Mouse (Mus musculus): Measurements from ENCODE around the gene Atp2c2. TPM values are rescaled to one million over a fixed set of nuclear protein-coding genes. Genes with fewer than 3 reads are reported as not detected.
A peak's percentile ranks its signal among the peaks of the same experiment; 100 is the strongest.

Gene Atp2c2
- total and polyA plus RNA-seq, 3 experiments = 0.27 to 0.58 TPM; not detected in 1

DNA sequence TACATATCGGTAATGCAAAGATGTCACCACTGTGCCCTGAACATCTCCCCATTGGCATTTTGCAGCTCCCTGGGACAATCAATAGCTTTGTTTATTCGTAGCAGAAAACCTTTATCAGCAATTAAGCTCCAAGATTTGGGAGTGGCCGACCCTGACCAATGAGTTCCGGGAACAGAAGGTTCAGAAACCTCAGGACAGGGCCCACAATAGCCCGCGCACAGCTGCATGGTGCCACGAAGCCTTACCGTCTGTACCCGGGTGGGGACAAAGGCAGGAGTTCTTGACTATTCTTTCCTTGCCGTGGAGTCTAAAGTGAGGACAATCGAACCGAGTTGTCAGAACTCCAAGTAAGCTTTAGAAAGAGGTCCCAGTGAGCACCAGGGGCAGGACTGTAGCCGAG is 32.3 kb downstream of the Atp2c2 start:
- Histone ChIP-seq H3K4me3 (ENCODE audit: control insufficient read depth in 1 of 2, insufficient read depth in 1 of 2, low read depth in 2 of 2, low read length in 2 of 2) (no peak overlapping the region), H3K9ac (ENCODE audit: control insufficient read depth, low read depth, low read length, poor library complexity, severe bottlenecking) (no peak overlapping the region), H3K4me1 (ENCODE audit: control insufficient read depth in 1 of 2, insufficient read depth in 2 of 2, low read length in 2 of 2) (peaks cover 3 to 5% of the 10 kb centered on the region in 2 experiments; a peak in 3 of 4 replicates), H3K79me2 (ENCODE audit: control insufficient read depth, insufficient read depth, low read length, poor library complexity) (no peaks in the 10 kb centered on the region), H3K9me3 (replicated peaks; ENCODE audit: insufficient read depth, low read length) (no peaks in the 10 kb centered on the region), H3K27me3 (ENCODE audit: control insufficient read depth in 1 of 2, insufficient read depth in 2 of 2, low read length in 2 of 2) (no peaks in the 10 kb centered on the region), H3K36me3 (ENCODE audit: control insufficient read depth in 1 of 2, insufficient read depth in 2 of 2, low read length in 2 of 2) (peaks cover 0 to 5% of the 10 kb centered on the region in 2 experiments; a peak in 1 of 4 replicates), H3K27ac (ENCODE audit: control insufficient read depth, low read depth, low read length) (no peak overlapping the region)
- DNase-seq (ENCODE audit: low read depth, low spot score) = no peak
- TF ChIP-seq POLR2AphosphoS5 (IDR thresholded peaks at IDR 0.05; ENCODE audit: borderline replicate concordance, low read depth, low read length) (no peak), MXI1 (IDR thresholded peaks at IDR 0.05; ENCODE audit: low read depth, low read length) (no peak), NELFE (IDR thresholded peaks at IDR 0.05; ENCODE audit: low read depth, low read length) (no peak), MAZ (IDR thresholded peaks at IDR 0.05; ENCODE audit: low read depth, low read length) (no peak), EP300 (IDR thresholded peaks at IDR 0.05; ENCODE audit: low read depth in 1 of 2, low read length in 2 of 2) (no peak), MYC (IDR thresholded peaks at IDR 0.05; ENCODE audit: low read depth, low read length) (no peak), SIN3A (IDR thresholded peaks at IDR 0.05; ENCODE audit: low read length) (no peak), JUND (IDR thresholded peaks at IDR 0.05; ENCODE audit: low read depth, low read length) (no peak), USF2 (IDR thresholded peaks at IDR 0.05; ENCODE audit: borderline replicate concordance in 1 of 2, insufficient read depth in 1 of 2, low read depth in 1 of 2, low read length in 2 of 2) (no peak), NRF1 (IDR thresholded peaks at IDR 0.05; ENCODE audit: insufficient read depth, low read depth, low read length, poor library complexity, severe bottlenecking) (no peak)

DNA sequence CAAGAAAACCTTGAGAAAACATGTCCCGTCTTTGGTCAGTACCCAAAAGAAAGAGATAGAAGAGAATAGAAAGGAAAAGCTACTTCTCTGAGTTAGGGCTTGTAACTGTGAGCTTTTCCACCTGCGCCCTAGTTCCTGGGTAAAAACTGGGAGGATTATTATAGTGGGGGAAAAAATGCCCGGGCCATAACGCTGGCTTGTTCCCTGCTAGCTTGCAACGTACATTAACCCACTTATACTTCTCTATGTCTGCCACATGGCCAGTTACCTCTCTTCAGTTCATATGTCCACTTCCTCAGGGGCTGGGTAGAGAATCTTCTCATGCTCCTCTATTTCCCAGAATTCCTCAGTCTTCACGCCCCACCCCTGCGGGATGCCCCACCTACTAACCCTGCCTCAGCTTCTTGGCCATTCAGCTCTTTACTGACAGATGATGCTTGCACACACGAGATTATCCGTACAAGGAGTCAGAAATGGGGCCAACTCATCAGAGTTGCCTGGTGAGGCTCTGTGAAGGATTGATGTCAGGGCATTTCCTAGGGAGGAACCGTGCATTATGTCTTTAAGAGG is 36.6 kb downstream of the Atp2c2 start:
- DNase-seq (ENCODE audit: low read depth, low spot score) = peak; percentile 92
- Histone ChIP-seq H3K36me3 (ENCODE audit: control insufficient read depth in 1 of 2, insufficient read depth in 2 of 2, low read length in 2 of 2) (peaks cover 0 to 7% of the 10 kb centered on the region in 2 experiments; a peak in 2 of 4 replicates), H3K4me1 (ENCODE audit: control insufficient read depth in 1 of 2, insufficient read depth in 2 of 2, low read length in 2 of 2) (peaks cover 3 to 20% of the 10 kb centered on the region in 2 experiments), H3K4me3 (ENCODE audit: control insufficient read depth in 1 of 2, insufficient read depth in 1 of 2, low read depth in 2 of 2, low read length in 2 of 2) (peak overlapping the region; percentile 72 to 78), H3K9me3 (replicated peaks; ENCODE audit: insufficient read depth, low read length) (no peaks in the 10 kb centered on the region), H3K27ac (ENCODE audit: control insufficient read depth, low read depth, low read length) (peak overlapping the region; percentile 66), H3K9ac (ENCODE audit: control insufficient read depth, low read depth, low read length, poor library complexity, severe bottlenecking) (peak overlapping the region; percentile 68), H3K79me2 (ENCODE audit: control insufficient read depth, insufficient read depth, low read length, poor library complexity) (no peaks in the 10 kb centered on the region), H3K27me3 (ENCODE audit: control insufficient read depth in 1 of 2, insufficient read depth in 2 of 2, low read length in 2 of 2) (no peaks in the 10 kb centered on the region)
- TF ChIP-seq ZNF384 (IDR thresholded peaks at IDR 0.05; ENCODE audit: low read depth, low read length) = no peak
- no peak for TF ChIP-seq JUND (IDR thresholded peaks at IDR 0.05; ENCODE audit: low read depth, low read length)
- no peak for TF ChIP-seq TCF12 (IDR thresholded peaks at IDR 0.05; ENCODE audit: low read depth, low read length)
- no peak for TF ChIP-seq GABPA (IDR thresholded peaks at IDR 0.05; ENCODE audit: low read depth, low read length)
- TF ChIP-seq ZMIZ1 (IDR thresholded peaks at IDR 0.05; ENCODE audit: low read depth, low read length) = no peak; the same call in 1 of the 2 replicates
- no peak for TF ChIP-seq EP300 (IDR thresholded peaks at IDR 0.05; ENCODE audit: low read depth in 1 of 2, low read length in 2 of 2)
- TF ChIP-seq KAT2A (conservative IDR thresholded peaks at IDR 0.05; ENCODE audit: low read depth, low read length) = no peak
- TF ChIP-seq SMC3 (IDR thresholded peaks at IDR 0.05; ENCODE audit: low read depth, low read length) = no peak
- no peak for TF ChIP-seq ZC3H11A (IDR thresholded peaks at IDR 0.05; ENCODE audit: low read depth, low read length)
- TF ChIP-seq HCFC1 (IDR thresholded peaks at IDR 0.05; ENCODE audit: low read depth, low read length) = peak; percentile 74; the same call in 1 of the 2 replicates
- 0 out of 2 replicates have a peak, but pooled peaks have one; percentile 52 for TF ChIP-seq TBP (IDR thresholded peaks at IDR 0.05; ENCODE audit: low read depth, low read length)
- TF ChIP-seq USF1 (IDR thresholded peaks at IDR 0.05; ENCODE audit: low read depth, low read length) = 0 out of 2 replicates have a peak, but pooled peaks have one; percentile 8
- no peak for TF ChIP-seq RCOR1 (IDR thresholded peaks at IDR 0.05; ENCODE audit: low read depth, low read length)
- TF ChIP-seq ELF1 (IDR thresholded peaks at IDR 0.05; ENCODE audit: low read depth, low read length) = 0 out of 2 replicates have a peak, but pooled peaks have one; percentile 26
- TF ChIP-seq ETS1 (IDR thresholded peaks at IDR 0.05; ENCODE audit: low read depth, low read length) = peak; percentile 43; the same call in 1 of the 2 replicates
- TF ChIP-seq UBTF (IDR thresholded peaks at IDR 0.05; ENCODE audit: borderline replicate concordance, insufficient read depth, low read depth, low read length) = no peak
- peak; percentile 80 for TF ChIP-seq SIN3A (IDR thresholded peaks at IDR 0.05; ENCODE audit: low read length)
- TF ChIP-seq MEF2A (IDR thresholded peaks at IDR 0.05; ENCODE audit: extremely low read depth, insufficient replicate concordance, low read depth, low read length, poor library complexity, severe bottlenecking) = no peak
- peak; percentile 71; the same call in 1 of the 2 replicates for TF ChIP-seq POLR2AphosphoS2 (IDR thresholded peaks at IDR 0.05; ENCODE audit: low read length)
- TF ChIP-seq NRF1 (IDR thresholded peaks at IDR 0.05; ENCODE audit: insufficient read depth, low read depth, low read length, poor library complexity, severe bottlenecking) = no peak
- TF ChIP-seq TAL1 (IDR thresholded peaks at IDR 0.05; ENCODE audit: low read length) = no peak
- TF ChIP-seq USF2 (IDR thresholded peaks at IDR 0.05; ENCODE audit: borderline replicate concordance in 1 of 2, insufficient read depth in 1 of 2, low read depth in 1 of 2, low read length in 2 of 2) = no peak
- no peak for TF ChIP-seq CHD2 (IDR thresholded peaks at IDR 0.05; ENCODE audit: low read length)
